Mouse (Mus musculus) neural tube, embryonic 14.5 days (tissue): ENCODE measurements around the gene Pbld2. TPM values are rescaled to one million over a fixed set of nuclear protein-coding genes. Genes with fewer than 3 reads are reported as not detected.
A peak's percentile ranks its signal among the peaks of the same experiment; 100 is the strongest.

Experiments used
- ATAC-seq: fragments of 200-750 bp; cut with Nextera tagmentation; 2 replicates; pipeline ENCODE4 v1.8.0; 2017; ENCODE audit warnings: low read depth, mild to moderate bottlenecking, moderate TSS enrichment, moderate library complexity
- H3K27ac ChIP-seq: fragments of 300-500 bp; sonication (generic); 2 replicates; pipeline ENCODE4 v1.5.1; 2014; ENCODE audit warnings: low read depth, mild to moderate bottlenecking, control low read depth, low read length, moderate library complexity, mixed read lengths
- H3K27me3 ChIP-seq: fragments of 300-500 bp; sonication (generic); 2 replicates; pipeline ENCODE4 v1.6.1; 2014; ENCODE audit warnings: low read length; ENCODE audit not compliant: control insufficient read depth, insufficient read depth
- H3K36me3 ChIP-seq: fragments of 300-500 bp; sonication (generic); 2 replicates; pipeline ENCODE4 v1.6.1; 2014; ENCODE audit warnings: low read length, mixed read lengths; ENCODE audit not compliant: control insufficient read depth, insufficient read depth
- H3K4me1 ChIP-seq: fragments of 300-500 bp; sonication (generic); 2 replicates; pipeline ENCODE4 v1.6.1; 2014; ENCODE audit warnings: low read length; ENCODE audit not compliant: control insufficient read depth, insufficient read depth
- H3K4me2 ChIP-seq: fragments of 300-500 bp; sonication (generic); 2 replicates; pipeline ENCODE4 v1.6.1; 2014; ENCODE audit warnings: mild to moderate bottlenecking, low read depth, low read length, control low read depth
- H3K4me3 ChIP-seq: fragments of 300-500 bp; sonication (generic); 2 replicates; pipeline ENCODE4 v1.5.1; 2014; ENCODE audit warnings: low read depth, low read length, control low read depth, mixed read lengths
- H3K9ac ChIP-seq: fragments of 300-500 bp; sonication (generic); replicated peaks from 2 replicates; pipeline ENCODE4 v1.6.1; 2014; ENCODE audit warnings: low read depth, mild to moderate bottlenecking, control low read depth, low read length, mixed read lengths
- H3K9me3 ChIP-seq: fragments of 300-500 bp; sonication (generic); 2 replicates; pipeline ENCODE4 v1.6.1; 2016; ENCODE audit warnings: low read length; ENCODE audit not compliant: control insufficient read depth
- WGBS: fragments of 180-500 bp; shearing (Covaris S2); extraction: QIAGEN DNeasy Blood & Tissue Kit; methylation state at CpG from one replicate; pipeline ENCODE4 v1.1.7; 2014; 5-methylcytosine and 5-hydroxymethylcytosine counted together
- polyA plus RNA-seq: library from polyadenylated mRNA; unstranded; fragments of >200 nt; fragmentation: Nextera tagmentation; extraction: Ambion mirVana; gene quantifications from 2 replicates; pipeline ENCODE4 v1.2.1, GENCODE M21; 2014

Gene Pbld2
- polyA plus RNA-seq, result 0.70 and 0.73 TPM in 2 replicates

DNA sequence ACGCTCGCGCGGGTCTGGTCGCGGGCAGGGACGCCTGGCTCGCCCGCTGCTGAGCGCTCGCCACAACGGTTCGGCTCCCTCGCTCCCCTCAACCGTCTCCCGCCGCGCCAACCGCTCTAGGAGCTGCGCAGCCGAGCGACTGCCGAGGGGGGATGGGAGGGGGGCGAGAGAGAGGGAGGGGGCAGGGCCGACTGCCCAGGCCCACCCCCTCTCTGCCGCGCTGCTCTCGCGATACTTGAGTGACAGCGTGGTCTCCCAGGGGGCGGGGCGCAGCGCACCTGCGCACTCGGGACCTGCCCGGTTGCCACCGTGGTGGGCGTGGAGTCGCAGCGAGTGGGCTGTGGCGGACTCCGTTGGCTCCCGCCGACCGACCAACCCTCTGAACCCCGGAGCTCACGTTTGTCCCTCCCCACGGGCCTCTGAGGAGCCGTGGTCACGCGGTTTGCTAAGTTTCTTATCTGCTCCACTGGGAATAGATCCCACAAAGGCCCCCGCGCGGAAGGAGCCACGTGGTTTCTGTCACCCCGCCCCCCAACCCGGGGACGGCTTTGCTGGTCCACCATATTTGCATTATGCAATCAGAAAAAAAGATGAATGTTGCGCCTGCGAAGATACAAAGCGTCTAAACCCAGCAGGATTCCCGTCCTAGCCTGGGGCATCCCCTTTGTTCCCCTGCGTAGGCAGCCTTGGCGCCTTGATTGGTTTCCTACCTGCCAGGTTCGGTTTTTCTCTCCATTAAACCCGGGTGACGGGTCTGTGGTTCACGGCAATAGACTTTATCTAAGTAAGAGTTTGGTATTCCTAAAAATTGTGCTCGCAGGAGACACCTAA lies at the start of gene Pbld2, which contains the start of gene Hnrnph3:
TSS of gene Pbld2 (plus strand) at position 567 of the 831 bp plus-strand sequence.
TSS of gene Hnrnph3 (minus strand) at position 469 of the 831 bp plus-strand sequence.
- Histone ChIP-seq H3K4me2 (peak within 1 kb of the TSS; percentile 74), H3K36me3 (no peaks in the 10 kb centered on the region), H3K27me3 (no peaks in the 10 kb centered on the region), H3K9me3 (no peaks in the 10 kb centered on the region), H3K4me1 (peaks cover 41% of the 10 kb centered on the region), H3K27ac (peak within 1 kb of the TSS; percentile 100), H3K4me3 (peak within 1 kb of the TSS; percentile 95), H3K9ac (peak within 1 kb of the TSS; percentile 100)
- peak; percentile 94 for ATAC-seq
- under 1% methylated on average over 44 of the region's 69 CpGs for WGBS

DNA sequence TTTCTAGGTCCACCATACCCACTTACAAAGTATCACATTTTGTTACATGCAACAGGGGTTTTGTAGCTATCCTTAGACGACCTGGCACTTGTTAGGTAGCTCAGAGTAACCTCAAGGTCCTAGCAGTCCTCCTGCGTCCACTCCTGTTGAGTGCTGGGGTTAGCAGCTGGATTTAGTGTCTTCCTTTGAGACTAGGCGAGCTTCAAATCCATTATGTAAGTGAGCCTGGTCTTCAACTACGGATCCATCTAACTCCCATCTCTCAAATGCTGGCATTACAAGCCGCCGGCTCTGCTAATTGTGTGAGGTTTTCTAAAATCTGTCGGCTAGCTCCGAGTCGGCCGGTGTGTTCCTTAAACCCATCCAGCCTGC lies 44.5 kb upstream of the Pbld2 start:
- Histone ChIP-seq H3K27ac (peak overlapping the region; percentile 82; the same call in 1 of the 2 replicates), H3K4me1 (peaks cover 10% of the 10 kb centered on the region; the same call in 1 of the 2 replicates), H3K4me3 (peak overlapping the region; percentile 77), H3K27me3 (no peaks in the 10 kb centered on the region), H3K36me3 (peaks cover 9% of the 10 kb centered on the region), H3K9ac (peak overlapping the region; percentile 97), H3K9me3 (no peaks in the 10 kb centered on the region), H3K4me2 (peak overlapping the region; percentile 55)
- 9% methylated on average over 10 of the region's 10 CpGs for WGBS
- ATAC-seq, result no peak; the same call in 1 of the 2 replicates

DNA sequence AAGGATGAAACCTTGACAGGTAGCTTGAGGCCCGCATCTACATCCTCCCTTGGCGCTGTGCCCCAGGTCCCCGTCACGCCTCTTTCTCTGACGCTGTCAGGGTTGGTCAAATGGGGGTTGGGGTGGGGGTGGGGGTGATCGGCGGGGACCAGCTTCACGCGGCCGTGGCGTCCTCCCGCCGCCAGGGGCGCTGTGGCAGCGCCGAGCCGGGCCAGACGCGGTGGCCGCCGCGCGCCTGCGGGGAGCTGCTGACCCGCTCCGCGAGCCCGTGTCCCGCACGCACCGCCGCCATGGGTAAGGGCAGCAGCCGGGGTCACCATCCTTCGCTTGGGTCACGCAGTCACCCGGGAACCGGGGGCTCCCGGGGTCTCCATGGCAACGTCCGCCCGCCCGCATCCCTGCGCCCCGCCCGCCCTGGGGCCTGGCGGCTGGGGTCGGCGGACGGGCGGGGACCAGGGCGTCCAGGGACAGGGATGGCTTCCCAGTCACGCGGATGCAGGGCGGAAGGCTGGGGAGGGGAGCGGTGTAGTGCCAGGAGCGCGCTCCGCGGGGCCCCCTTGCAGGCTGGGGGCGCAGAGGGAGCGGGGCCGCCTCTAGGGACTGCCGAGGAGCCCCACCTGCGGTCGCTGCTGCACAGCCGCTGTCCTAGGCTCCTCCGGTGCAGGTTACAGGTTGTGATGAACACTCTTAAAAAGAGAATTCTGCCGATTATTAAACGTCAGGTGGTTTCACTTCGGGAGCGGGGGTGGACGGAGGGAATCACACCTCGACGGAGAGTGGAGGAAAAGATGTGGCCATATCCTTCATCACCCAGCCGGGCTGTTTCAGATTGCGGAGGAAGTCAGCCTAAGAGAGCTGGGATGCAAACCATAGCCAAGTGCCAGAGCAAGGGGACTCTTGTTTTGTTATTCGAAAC lies 43.8 kb upstream of the Pbld2 start, which contains the start of gene Rufy2:
TSS of gene Rufy2 (plus strand) at position 185 of the 916 bp plus-strand sequence.
- Histone ChIP-seq H3K9me3 (no peaks in the 10 kb centered on the region), H3K36me3 (peaks cover 15% of the 10 kb centered on the region), H3K4me1 (peaks cover 10% of the 10 kb centered on the region; the same call in 1 of the 2 replicates), H3K27ac (peak within 1 kb of the TSS; percentile 82), H3K27me3 (no peaks in the 10 kb centered on the region), H3K4me2 (peak within 1 kb of the TSS; percentile 61), H3K9ac (peak within 1 kb of the TSS; percentile 97), H3K4me3 (peak within 1 kb of the TSS; percentile 77)
- WGBS, result under 1% methylated on average over 73 of the region's 77 CpGs
- peak; percentile 94 for ATAC-seq

- no peaks in the 10 kb centered on the region for H3K9me3 ChIP-seq
- no peaks in the 10 kb centered on the region for H3K27me3 ChIP-seq
- H3K27ac ChIP-seq, result no peak overlapping the region
- ATAC-seq, result no peak
- H3K4me2 ChIP-seq, result no peak overlapping the region
- H3K36me3 ChIP-seq, result peaks cover 23% of the 10 kb centered on the region
- no peak overlapping the region for H3K4me3 ChIP-seq
- 94% methylated on average over 11 of the region's 11 CpGs for WGBS
- no peak overlapping the region for H3K9ac ChIP-seq
- H3K4me1 ChIP-seq, result peaks cover 10% of the 10 kb centered on the region; the same call in 1 of the 2 replicates
These were observed 40.0 kb upstream of the Pbld2 start for GRCm38 (mm10) chr10:62984072-62984471.

GRCm38 (mm10) chr10:62984495-62984894 lies 39.6 kb upstream of the Pbld2 start:
- H3K9me3 ChIP-seq, result no peaks in the 10 kb centered on the region
- H3K4me1 ChIP-seq, result peaks cover 8% of the 10 kb centered on the region; the same call in 1 of the 2 replicates
- H3K4me3 ChIP-seq, result no peak overlapping the region
- H3K27ac ChIP-seq, result no peak overlapping the region
- no peak for ATAC-seq
- H3K27me3 ChIP-seq, result no peaks in the 10 kb centered on the region
- WGBS, result 97% methylated on average over 6 of the region's 6 CpGs
- no peak overlapping the region for H3K4me2 ChIP-seq
- no peak overlapping the region for H3K9ac ChIP-seq
- H3K36me3 ChIP-seq, result peaks cover 24% of the 10 kb centered on the region

DNA sequence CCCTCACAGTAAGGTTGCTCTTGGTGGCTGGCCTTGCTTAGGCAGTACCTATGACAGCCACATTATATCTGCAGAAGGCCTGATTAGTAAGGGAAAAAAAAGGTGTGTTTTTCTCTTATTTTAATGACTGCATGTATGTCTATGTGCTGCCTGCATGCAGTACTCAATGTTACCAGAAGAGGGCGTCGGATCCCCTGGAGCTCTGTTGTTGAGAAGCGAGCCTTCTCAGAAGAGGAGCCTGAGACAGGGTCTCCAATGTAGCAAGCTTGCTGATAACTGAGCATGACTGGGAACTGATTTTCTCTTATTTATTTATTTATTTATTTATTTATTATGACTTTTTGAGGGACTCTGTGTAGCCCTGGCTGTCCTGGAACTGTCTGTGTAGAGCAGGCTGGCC lies 36.8 kb upstream of the Pbld2 start:
- no peak overlapping the region for H3K4me3 ChIP-seq
- H3K27me3 ChIP-seq, result no peaks in the 10 kb centered on the region
- ATAC-seq, result no peak
- no peak overlapping the region for H3K4me2 ChIP-seq
- H3K27ac ChIP-seq, result no peak overlapping the region
- H3K4me1 ChIP-seq, result no peaks in the 10 kb centered on the region
- WGBS, result 32% methylated on average over 3 of the region's 3 CpGs
- peaks cover 49% of the 10 kb centered on the region for H3K36me3 ChIP-seq
- no peaks in the 10 kb centered on the region for H3K9me3 ChIP-seq
- H3K9ac ChIP-seq, result no peak overlapping the region

- H3K27me3 ChIP-seq, result no peaks in the 10 kb centered on the region
- H3K4me1 ChIP-seq, result no peaks in the 10 kb centered on the region
- WGBS, result 95% methylated on average over 15 of the region's 15 CpGs
- no peak overlapping the region for H3K9ac ChIP-seq
- H3K9me3 ChIP-seq, result no peaks in the 10 kb centered on the region
- peaks cover 56% of the 10 kb centered on the region for H3K36me3 ChIP-seq
- ATAC-seq, result no peak
- no peak overlapping the region for H3K4me3 ChIP-seq
- no peak overlapping the region for H3K27ac ChIP-seq
- no peak overlapping the region for H3K4me2 ChIP-seq
These were observed 33.5 kb upstream of the Pbld2 start for GRCm38 (mm10) chr10:62990636-62991035.

DNA sequence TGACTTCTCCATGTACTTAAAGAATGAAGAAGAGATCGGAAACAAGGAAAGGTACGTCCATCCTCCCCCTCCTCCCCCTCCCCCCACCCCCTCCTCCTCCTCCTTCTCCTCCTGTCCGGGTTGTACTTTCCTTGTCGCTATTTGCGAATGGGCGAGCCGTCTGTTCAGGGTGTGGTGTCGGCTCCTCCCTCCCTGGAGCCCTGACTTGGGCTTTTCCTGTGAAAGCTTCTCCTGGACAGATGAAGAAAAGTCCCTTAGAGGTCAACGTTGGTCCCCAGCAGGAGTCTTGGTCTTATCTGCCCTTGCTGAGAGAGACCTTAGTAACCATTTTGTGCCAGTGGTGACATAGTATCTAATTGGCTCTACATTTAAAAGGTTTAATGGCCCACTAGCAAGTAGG lies 30.1 kb upstream of the Pbld2 start:
- WGBS, result 80% methylated on average over 6 of the region's 9 CpGs
- H3K27me3 ChIP-seq, result no peaks in the 10 kb centered on the region
- H3K27ac ChIP-seq, result no peak overlapping the region
- no peaks in the 10 kb centered on the region for H3K4me1 ChIP-seq
- ATAC-seq, result no peak
- H3K9ac ChIP-seq, result no peak overlapping the region
- no peak overlapping the region for H3K4me2 ChIP-seq
- no peaks in the 10 kb centered on the region for H3K9me3 ChIP-seq
- peaks cover 77% of the 10 kb centered on the region for H3K36me3 ChIP-seq
- H3K4me3 ChIP-seq, result no peak overlapping the region
